Mouse (Mus musculus): ENCODE results near the gene Rbfox1. TPM values are rescaled to one million over a fixed set of nuclear protein-coding genes. Genes with fewer than 3 reads are reported as not detected.
A peak's percentile ranks its signal among the peaks of the same experiment; 100 is the strongest.

The Rbfox1 gene
- polyA plus RNA-seq, 1 experiment, result 4.0 TPM

- no peak for DNase-seq
- TF ChIP-seq POLR2A (IDR thresholded peaks at IDR 0.05; ENCODE audit: borderline replicate concordance, extremely low read depth, low read depth, low read length), result no peak
- TF ChIP-seq CTCF (IDR thresholded peaks at IDR 0.05; ENCODE audit: insufficient read depth, low read length), result no peak
- 27% methylated on average over 5 of the region's 5 CpGs for WGBS
Measured at GRCm38 (mm10) chr16:6962508-6962907, 1077.4 kb downstream of the Rbfox1 start.

GRCm38 (mm10) chr16:6963533-6963932 is 1078.4 kb downstream of the Rbfox1 start:
- DNase-seq, result no peak
- TF ChIP-seq CTCF (IDR thresholded peaks at IDR 0.05; ENCODE audit: insufficient read depth, low read length), result no peak
- no peak for TF ChIP-seq POLR2A (IDR thresholded peaks at IDR 0.05; ENCODE audit: borderline replicate concordance, extremely low read depth, low read depth, low read length)
- Histone ChIP-seq H3K4me3 (replicated peaks; ENCODE audit: extremely low read depth, low read depth, low read length) (no peak overlapping the region), H3K4me1 (ENCODE audit: control insufficient read depth, insufficient read depth, low read length) (no peaks in the 10 kb centered on the region)
- 67% methylated on average over 4 of the region's 4 CpGs for WGBS

More at GRCm38 (mm10) chr16:6962508-6962907, 1077.4 kb downstream of the Rbfox1 start:
- Histone ChIP-seq H3K4me1 (ENCODE audit: control insufficient read depth, insufficient read depth, low read length) (no peaks in the 10 kb centered on the region), H3K4me3 (replicated peaks; ENCODE audit: extremely low read depth, low read depth, low read length) (no peak overlapping the region)

GRCm38 (mm10) chr16:6964720-6965583 is 1079.8 kb downstream of the Rbfox1 start:
- Histone ChIP-seq H3K4me3 (replicated peaks; ENCODE audit: extremely low read depth, low read depth, low read length) (no peak overlapping the region), H3K4me1 (ENCODE audit: control insufficient read depth, insufficient read depth, low read length) (no peaks in the 10 kb centered on the region)
- no peak for TF ChIP-seq POLR2A (IDR thresholded peaks at IDR 0.05; ENCODE audit: borderline replicate concordance, extremely low read depth, low read depth, low read length)
- DNase-seq, result no peak
- 23% methylated on average over 8 of the region's 8 CpGs for WGBS

- Histone ChIP-seq H3K4me3 (replicated peaks; ENCODE audit: extremely low read depth, low read depth, low read length) (no peak overlapping the region), H3K4me1 (ENCODE audit: control insufficient read depth, insufficient read depth, low read length) (no peaks in the 10 kb centered on the region)
- DNase-seq, result no peak
- WGBS, result 77% methylated on average over 4 of the region's 4 CpGs
- TF ChIP-seq CTCF (IDR thresholded peaks at IDR 0.05; ENCODE audit: insufficient read depth, low read length) (no peak), POLR2A (IDR thresholded peaks at IDR 0.05; ENCODE audit: borderline replicate concordance, extremely low read depth, low read depth, low read length) (no peak)
Measured at GRCm38 (mm10) chr16:6969986-6970385, 1084.8 kb downstream of the Rbfox1 start.

GRCm38 (mm10) chr16:6976341-6976740 is 1091.2 kb downstream of the Rbfox1 start:
- WGBS, result 88% methylated on average over 7 of the region's 7 CpGs
- Histone ChIP-seq H3K4me1 (ENCODE audit: control insufficient read depth, insufficient read depth, low read length) (no peaks in the 10 kb centered on the region), H3K4me3 (replicated peaks; ENCODE audit: extremely low read depth, low read depth, low read length) (no peak overlapping the region)
- TF ChIP-seq POLR2A (IDR thresholded peaks at IDR 0.05; ENCODE audit: borderline replicate concordance, extremely low read depth, low read depth, low read length) (no peak), CTCF (IDR thresholded peaks at IDR 0.05; ENCODE audit: insufficient read depth, low read length) (no peak)
- DNase-seq, result no peak

DNA sequence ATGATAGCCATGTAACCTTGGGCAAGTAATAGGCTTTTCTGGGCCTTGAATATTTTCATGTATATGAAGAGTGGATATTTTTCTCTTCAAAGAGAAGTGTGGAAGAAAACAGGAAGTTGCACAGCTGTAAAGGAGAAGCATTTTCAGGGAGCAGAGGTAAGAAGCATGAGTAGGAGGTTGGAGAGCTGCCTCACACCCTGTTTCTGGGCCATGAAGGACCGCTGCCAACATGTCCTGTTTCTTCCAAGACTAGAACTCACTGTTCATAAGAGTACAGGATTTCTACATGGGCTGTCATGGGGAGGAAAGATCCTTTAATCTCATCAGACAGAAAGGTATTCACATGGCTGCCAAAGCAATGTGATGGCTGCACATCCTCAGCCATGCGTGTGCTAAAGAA is 1098.8 kb downstream of the Rbfox1 start:
- Histone ChIP-seq H3K4me1 (ENCODE audit: control insufficient read depth, insufficient read depth, low read length) (no peaks in the 10 kb centered on the region; the same call in 1 of the 2 replicates), H3K4me3 (replicated peaks; ENCODE audit: extremely low read depth, low read depth, low read length) (no peak overlapping the region)
- 84% methylated on average over 2 of the region's 2 CpGs for WGBS
- no peak for TF ChIP-seq POLR2A (IDR thresholded peaks at IDR 0.05; ENCODE audit: borderline replicate concordance, extremely low read depth, low read depth, low read length)
- TF ChIP-seq CTCF (IDR thresholded peaks at IDR 0.05; ENCODE audit: insufficient read depth, low read length), result no peak
- no peak for DNase-seq

DNA sequence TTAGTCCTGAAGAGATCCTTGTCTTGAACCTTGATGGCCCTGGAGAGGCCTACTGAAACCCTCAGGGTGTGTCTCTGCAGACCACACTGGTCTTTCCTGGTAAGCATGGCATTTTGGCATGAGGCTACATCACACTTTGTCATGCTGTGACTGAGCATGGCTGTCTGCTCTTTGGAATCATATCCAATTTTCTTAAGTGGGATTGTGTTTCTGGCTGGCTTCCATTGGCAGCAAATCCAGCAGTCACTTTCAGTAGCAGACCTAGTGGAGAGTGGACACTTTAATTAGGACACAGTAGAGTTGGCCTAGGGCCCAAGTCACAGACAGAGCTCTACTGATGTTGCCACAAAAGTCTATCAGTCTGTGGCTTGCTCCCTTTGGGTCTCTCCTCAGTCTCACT is 1100.9 kb downstream of the Rbfox1 start:
- Histone ChIP-seq H3K4me1 (ENCODE audit: control insufficient read depth, insufficient read depth, low read length) (no peaks in the 10 kb centered on the region; the same call in 1 of the 2 replicates), H3K4me3 (replicated peaks; ENCODE audit: extremely low read depth, low read depth, low read length) (no peak overlapping the region)
- TF ChIP-seq CTCF (IDR thresholded peaks at IDR 0.05; ENCODE audit: insufficient read depth, low read length), result no peak
- TF ChIP-seq POLR2A (IDR thresholded peaks at IDR 0.05; ENCODE audit: borderline replicate concordance, extremely low read depth, low read depth, low read length), result no peak
- no peak for DNase-seq

GRCm38 (mm10) chr16:6986494-6986893 is 1101.3 kb downstream of the Rbfox1 start:
- Histone ChIP-seq H3K4me3 (replicated peaks; ENCODE audit: extremely low read depth, low read depth, low read length) (no peak overlapping the region), H3K4me1 (ENCODE audit: control insufficient read depth, insufficient read depth, low read length) (no peaks in the 10 kb centered on the region; the same call in 1 of the 2 replicates)
- TF ChIP-seq CTCF (IDR thresholded peaks at IDR 0.05; ENCODE audit: insufficient read depth, low read length) (no peak), POLR2A (IDR thresholded peaks at IDR 0.05; ENCODE audit: borderline replicate concordance, extremely low read depth, low read depth, low read length) (no peak)
- WGBS, result 59% methylated on average over 2 of the region's 2 CpGs
- DNase-seq, result no peak

GRCm38 (mm10) chr16:6992251-6992650 is 1107.1 kb downstream of the Rbfox1 start:
- DNase-seq, result peak; percentile 5

DNA sequence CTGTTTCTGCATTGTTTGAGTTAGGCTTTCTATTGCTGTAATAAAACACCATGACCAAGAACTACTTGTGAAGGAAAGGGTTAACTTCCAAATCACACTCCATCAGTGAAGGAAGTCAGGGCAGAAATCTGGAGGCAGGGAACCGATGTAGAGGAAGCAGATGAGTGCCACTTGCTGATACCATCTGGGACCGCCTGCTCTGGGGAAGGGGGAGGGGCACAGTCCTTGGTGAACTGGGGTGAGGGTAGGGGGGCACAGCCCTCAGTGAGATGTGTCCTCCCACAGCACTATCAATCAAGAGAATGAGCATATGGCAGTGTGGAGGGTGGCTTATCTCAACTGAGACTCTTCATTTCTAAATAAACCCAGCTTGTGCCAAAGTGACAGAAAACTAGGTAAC is 1108.0 kb downstream of the Rbfox1 start:
- no peaks in the 10 kb centered on the region for H3K4me1 ChIP-seq (ENCODE audit: control insufficient read depth, insufficient read depth, low read length)
- TF ChIP-seq POLR2A (IDR thresholded peaks at IDR 0.05; ENCODE audit: borderline replicate concordance, extremely low read depth, low read depth, low read length) (no peak), CTCF (IDR thresholded peaks at IDR 0.05; ENCODE audit: insufficient read depth, low read length) (no peak)
- no peak overlapping the region for H3K4me3 ChIP-seq (replicated peaks; ENCODE audit: extremely low read depth, low read depth, low read length)
- DNase-seq, result no peak
- 21% methylated on average over 2 of the region's 2 CpGs for WGBS

More at GRCm38 (mm10) chr16:6992251-6992650, 1107.1 kb downstream of the Rbfox1 start:
- no peaks in the 10 kb centered on the region for H3K4me1 ChIP-seq (ENCODE audit: control insufficient read depth, insufficient read depth, low read length)
- no peak overlapping the region for H3K4me3 ChIP-seq (replicated peaks; ENCODE audit: extremely low read depth, low read depth, low read length)
- WGBS, result 41% methylated on average over 5 of the region's 5 CpGs
- TF ChIP-seq CTCF (IDR thresholded peaks at IDR 0.05; ENCODE audit: insufficient read depth, low read length), result no peak
- TF ChIP-seq POLR2A (IDR thresholded peaks at IDR 0.05; ENCODE audit: borderline replicate concordance, extremely low read depth, low read depth, low read length), result no peak

All from lung, adult 2 months (tissue).